Mouse (Mus musculus) adrenal gland, postnatal 4 days (tissue): ENCODE data around the gene Ppp3r1. TPM values are rescaled to one million over a fixed set of nuclear protein-coding genes. Genes with fewer than 3 reads are reported as not detected.
"Not testable (repeated sequence)": the region's sequence is repeated elsewhere in the genome, so short reads cannot be mapped to it uniquely, and the experiment has no call there.

Source experiments
- DNase-seq, 2 experiments: peaks; one replicate each; pipeline ENCODE4 v3.0.0; 2021 to 2022; ENCODE audit warnings: low spot score in 2 of 2, mixed read lengths in 2 of 2
- total RNA-seq, 2 experiments: library from RNA; stranded (reverse); gene quantifications; 2 replicates each; pipeline ENCODE4 v1.2.3; 2021

The Ppp3r1 gene
- total RNA-seq, 2 experiments from 2014 or later, result 109 to 113 TPM

- no peak for DNase-seq
Observed at GRCm38 (mm10) chr11:17199170-17199569, 40.1 kb downstream of the Ppp3r1 start.

DNA sequence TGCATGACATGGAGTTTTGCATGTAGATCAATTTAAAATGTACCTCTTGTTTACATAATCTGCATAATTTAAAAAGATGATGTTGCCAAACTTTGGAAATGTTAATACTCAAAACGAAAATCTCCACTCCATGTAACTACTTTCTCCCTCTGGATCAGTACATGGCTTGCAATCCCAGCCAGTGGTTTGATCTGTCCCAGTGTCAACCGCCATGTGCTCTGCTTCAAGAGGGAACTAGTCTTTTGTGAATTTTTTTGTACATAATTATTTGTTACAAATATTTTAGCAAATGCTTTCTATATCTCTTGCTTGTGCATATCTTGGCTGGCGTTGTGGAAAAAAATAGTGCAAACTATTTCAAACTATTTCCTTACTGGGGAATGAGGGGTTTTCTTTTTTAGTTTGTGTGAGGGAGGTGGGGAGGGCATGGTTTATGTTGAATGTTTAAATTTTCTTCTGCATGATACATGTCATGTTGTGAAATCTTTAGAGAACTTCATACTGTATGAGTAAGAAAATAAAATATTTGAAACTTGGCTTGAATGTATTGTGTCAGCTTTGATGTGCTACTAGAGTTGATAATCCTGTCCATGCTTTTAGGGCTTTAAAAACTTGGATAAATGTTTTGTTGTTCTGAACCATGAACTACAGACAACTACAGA is 40.9 kb downstream of the Ppp3r1 start:
- no peak for DNase-seq

GRCm38 (mm10) chr11:17200936-17201335 is 41.9 kb downstream of the Ppp3r1 start:
- DNase-seq, result no peak

DNA sequence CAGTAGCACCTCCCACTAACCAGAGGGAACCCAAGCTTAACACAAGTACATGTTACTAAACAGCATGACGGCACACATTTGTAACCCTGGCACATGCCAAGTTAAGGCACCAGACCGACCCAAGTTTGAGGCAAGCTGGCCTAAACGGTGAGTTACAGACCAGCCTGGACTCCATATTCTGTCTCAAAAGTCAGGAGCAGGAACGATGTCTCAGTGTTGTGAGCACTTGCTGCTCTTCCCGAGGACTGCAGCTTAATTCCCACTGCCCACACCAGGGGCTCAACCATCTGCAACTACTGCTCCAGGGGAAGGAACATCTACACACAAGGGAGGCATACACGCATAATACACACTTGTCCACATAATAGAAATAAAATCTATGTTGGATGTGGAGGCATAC is 43.4 kb downstream of the Ppp3r1 start:
- DNase-seq, result no peak

- peak; percentile 78 to 91 for DNase-seq
Observed at GRCm38 (mm10) chr11:17211258-17212140, 52.4 kb downstream of the Ppp3r1 start, which contains the start of gene Pno1. Gene Pno1 (minus strand): TSS chr11:17211568.

DNA sequence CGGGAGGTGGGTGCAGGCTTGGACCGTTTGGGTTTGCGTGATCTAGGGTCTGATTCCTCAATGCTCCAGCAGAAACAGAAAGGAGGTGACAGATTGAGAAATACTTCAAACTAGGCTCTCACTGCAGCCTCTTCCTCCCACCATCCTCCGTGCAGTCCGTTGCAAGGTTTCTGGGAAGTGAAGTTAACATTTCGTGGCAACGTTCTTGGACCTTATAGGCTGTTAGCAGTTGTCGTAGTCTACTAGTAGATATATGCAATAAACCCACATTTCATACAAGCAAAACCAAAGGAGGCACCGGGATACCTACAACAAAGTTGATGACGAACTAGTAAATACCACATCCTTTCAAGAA is 53.1 kb downstream of the Ppp3r1 start:
- no peak for DNase-seq

DNA sequence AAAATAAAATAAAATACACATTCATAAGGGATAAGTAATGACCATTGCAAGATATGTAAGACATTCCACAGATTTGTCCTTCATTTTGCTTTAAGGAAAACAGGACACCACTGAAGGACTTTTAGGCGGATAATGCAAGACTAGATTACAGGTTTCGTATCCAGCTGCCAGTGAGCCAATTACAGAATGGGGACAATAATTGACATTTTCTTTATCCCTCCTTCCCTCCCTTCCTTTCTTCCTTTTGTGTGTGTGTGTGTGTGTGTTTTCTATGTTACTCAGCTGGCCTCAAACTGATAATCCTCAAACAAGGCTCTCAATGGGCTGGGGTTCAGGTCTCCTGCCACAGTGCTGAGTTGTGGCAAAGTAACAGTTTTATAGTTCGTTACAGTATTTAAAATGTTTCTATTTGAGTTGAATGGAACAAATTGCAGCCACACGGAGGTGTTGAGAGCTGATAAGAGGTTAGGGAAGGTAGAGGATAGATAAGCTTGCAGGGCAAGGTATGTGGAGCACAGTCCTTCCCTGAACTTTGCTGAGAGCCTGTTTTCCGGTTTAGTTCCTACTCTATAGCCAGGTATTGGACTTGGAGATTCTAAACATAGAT is 53.9 kb downstream of the Ppp3r1 start:
- no peak for DNase-seq

- no peak for DNase-seq
Observed at GRCm38 (mm10) chr11:17215475-17215874, 56.4 kb downstream of the Ppp3r1 start.

DNA sequence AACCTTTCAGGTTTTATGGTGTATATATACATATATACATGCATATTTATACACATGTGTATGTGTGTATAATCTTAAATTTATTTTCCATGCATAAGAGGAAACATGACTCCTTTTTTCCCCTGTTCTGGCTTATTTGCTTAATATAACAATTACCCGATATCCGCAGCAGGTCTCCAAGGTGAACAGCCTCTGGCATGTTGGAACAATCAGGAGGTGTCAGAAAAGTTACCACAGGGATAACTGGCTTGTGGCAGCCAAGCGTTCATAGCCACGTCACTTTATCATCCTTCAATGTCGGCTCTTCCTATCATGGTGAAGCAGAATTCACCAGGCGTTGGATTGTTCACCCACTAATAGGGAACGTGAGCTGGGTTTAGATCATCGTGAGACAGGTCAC is 62.1 kb downstream of the Ppp3r1 start:
- DNase-seq, result no peak

GRCm38 (mm10) chr11:17232792-17233191 is 73.7 kb downstream of the Ppp3r1 start:
- no peak for DNase-seq

- DNase-seq, result no peak
Observed at GRCm38 (mm10) chr11:17236449-17237037, 77.5 kb downstream of the Ppp3r1 start.

DNA sequence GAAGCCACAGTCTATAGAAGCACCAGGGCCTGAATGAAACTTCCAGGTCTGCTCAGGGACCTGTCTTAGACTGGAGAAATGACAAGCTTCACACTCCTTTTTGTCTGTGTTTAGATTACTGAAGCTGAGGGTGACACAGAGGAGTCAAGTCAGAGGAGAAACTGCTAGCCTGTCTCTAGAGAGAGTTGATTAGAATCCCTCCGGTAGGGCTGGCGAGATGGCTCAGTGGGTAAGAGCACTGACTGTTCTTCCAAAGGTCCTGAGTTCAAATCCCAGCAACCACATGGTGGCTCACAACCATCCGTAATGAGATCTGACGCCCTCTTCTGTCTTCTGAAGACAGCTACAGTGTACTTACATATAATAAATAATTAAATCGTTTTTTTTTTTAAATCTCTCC is 79.5 kb downstream of the Ppp3r1 start:
- DNase-seq, result not testable (repeated sequence)

DNA sequence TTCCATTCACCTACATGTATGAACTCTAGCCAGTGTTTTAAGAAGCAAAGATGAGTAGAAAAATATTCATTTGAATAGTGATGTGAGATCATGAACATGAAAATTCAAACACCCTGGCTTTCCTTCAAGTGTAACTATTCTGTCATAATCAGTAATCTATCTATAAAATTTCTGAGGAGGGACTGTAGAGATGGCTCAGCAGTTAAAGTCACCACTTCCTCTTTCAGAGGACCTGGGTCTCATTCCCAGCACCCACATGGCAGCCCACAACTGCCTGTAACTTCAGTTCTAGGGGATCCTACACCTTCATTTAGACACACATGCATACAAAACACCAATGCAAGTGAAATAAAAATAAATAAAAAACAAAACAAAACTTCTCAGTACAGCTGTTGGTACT is 89.7 kb downstream of the Ppp3r1 start:
- no peak for DNase-seq

Other genes with a start within 250 kb of the Ppp3r1 start
- 1 to 10 TPM; 3.4 to 4.4 TPM for gene Fbxo48, start 207.9 kb upstream of the Ppp3r1 start, total RNA-seq
- 10 to 100 TPM; 31.7 to 33.0 TPM for gene Cnrip1, start 107.7 kb upstream of the Ppp3r1 start, total RNA-seq
- gene Plek, start 106.9 kb upstream of the Ppp3r1 start, total RNA-seq, result 1 to 10 TPM; 4.1 to 7.3 TPM
- gene Wdr92, start 22.8 kb downstream of the Ppp3r1 start, total RNA-seq, result 10 to 100 TPM; 16.2 to 20.6 TPM
- gene Pno1, start 52.3 kb downstream of the Ppp3r1 start, total RNA-seq, result 10 to 100 TPM; 34.8 to 35.4 TPM
- 10 to 100 TPM; 68.4 to 71.9 TPM for gene C1d, start 98.3 kb downstream of the Ppp3r1 start, total RNA-seq